Mouse (Mus musculus): ENCODE data around the gene Cul7. TPM values are rescaled to one million over a fixed set of nuclear protein-coding genes. Genes with fewer than 3 reads are reported as not detected.

The Cul7 gene
- total RNA-seq, 1 experiment from 2014 or later: 27.0 TPM

DNA sequence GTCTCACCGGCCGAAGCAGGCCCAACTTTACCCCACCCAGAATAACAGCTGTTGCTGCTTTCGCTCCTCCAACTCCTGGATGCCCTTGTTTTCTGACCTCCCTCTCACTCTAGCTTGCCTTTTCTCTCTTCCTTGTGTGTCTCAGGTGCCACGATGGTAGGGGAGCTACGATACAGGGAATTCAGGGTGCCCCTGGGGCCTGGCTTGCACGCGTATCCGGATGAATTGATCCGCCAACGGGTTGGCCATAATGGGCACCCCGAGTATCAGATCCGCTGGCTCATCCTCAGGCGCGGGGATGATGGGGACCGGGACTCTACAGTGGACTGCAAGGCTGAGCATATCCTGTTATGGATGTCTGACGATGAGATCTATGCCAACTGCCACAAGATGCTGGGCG is 1.2 kb downstream of the Cul7 start:
- ATAC-seq (replicated peaks in 1 of 2; ENCODE audit: insufficient read depth in 1 of 2, low FRiP score in 2 of 2, low TSS enrichment in 1 of 2, low read depth in 1 of 2, poor library complexity in 2 of 2, severe bottlenecking in 2 of 2): no peak

DNA sequence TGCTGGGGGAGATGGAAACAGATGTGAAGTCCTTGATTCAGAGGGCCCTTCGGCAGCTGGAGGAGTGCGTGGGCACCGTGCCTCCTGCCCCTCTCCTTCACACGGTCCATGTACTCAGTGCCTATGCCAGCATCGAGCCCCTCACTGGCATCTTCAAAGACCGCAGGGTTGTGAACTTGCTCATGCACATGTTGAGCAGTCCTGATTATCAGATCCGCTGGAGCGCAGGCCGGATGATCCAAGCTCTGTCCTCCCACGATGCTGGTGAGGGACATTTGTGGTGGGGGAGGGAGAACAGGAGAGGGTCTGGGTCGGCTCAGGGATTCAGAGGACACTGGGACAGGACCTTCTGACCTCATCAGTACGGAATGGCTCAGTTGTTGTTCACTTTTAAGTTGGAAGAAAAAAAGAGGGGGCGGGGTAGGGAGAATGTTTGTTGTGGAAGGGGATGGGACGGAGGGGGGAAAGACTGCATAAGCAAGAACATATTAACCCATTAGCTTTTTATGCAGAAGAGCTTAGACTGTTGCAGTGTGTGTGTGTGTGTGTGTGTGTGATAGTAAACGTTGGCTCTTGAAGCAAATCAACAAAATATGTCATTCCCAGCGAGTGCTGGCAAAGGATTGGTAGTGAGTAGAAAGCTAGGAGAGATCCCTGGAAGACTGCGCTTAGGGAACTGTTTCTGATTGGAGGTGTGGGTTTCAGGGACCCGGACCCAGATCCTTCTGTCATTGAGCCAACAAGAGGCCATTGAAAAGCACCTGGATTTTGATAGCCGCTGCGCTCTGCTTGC is 1.8 kb downstream of the Cul7 start:
- ATAC-seq (replicated peaks in 1 of 2; ENCODE audit: insufficient read depth in 1 of 2, low FRiP score in 2 of 2, low TSS enrichment in 1 of 2, low read depth in 1 of 2, poor library complexity in 2 of 2, severe bottlenecking in 2 of 2): no peak

DNA sequence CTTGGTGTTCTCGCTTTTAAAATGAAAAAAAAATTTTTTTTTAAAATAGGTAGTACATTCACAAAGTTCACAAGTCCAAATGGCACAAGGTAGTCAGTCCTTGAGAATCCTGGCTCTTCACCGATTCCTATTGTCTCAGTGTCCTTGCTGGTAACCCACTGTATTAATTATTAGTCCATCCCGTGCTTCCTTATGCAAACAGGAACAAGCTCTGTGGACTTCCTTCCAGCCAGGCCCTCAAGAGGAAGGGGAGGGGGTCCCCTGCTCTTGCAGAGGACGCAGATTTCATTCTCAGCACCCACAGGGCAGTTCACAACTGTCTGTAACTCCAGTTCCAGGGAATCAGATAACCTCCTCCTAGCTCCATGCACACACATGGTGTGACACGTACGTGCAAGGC is 5.9 kb downstream of the Cul7 start:
- ATAC-seq (replicated peaks in 1 of 2; ENCODE audit: insufficient read depth in 1 of 2, low FRiP score in 2 of 2, low TSS enrichment in 1 of 2, low read depth in 1 of 2, poor library complexity in 2 of 2, severe bottlenecking in 2 of 2): no peak

DNA sequence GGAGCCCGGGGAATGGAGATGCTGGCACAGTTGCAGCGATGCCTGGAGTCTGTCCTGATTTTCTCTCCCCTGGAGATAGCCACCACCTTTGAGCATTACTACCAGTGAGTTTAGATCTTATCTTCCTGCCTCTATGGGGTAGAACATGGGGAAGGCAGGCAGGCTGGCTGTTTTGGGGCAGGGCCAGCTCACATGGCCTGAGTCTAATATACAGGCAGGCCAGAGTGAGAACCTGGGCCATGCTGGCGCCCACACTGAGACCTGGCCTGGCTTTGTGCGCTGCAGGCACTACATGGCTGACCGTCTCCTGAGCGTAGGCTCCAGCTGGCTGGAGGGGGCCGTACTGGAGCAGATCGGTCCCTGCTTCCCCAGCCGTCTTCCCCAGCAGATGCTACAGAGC is 11.2 kb downstream of the Cul7 start:
- ATAC-seq (replicated peaks in 1 of 2; ENCODE audit: insufficient read depth in 1 of 2, low FRiP score in 2 of 2, low TSS enrichment in 1 of 2, low read depth in 1 of 2, poor library complexity in 2 of 2, severe bottlenecking in 2 of 2): no peak

DNA sequence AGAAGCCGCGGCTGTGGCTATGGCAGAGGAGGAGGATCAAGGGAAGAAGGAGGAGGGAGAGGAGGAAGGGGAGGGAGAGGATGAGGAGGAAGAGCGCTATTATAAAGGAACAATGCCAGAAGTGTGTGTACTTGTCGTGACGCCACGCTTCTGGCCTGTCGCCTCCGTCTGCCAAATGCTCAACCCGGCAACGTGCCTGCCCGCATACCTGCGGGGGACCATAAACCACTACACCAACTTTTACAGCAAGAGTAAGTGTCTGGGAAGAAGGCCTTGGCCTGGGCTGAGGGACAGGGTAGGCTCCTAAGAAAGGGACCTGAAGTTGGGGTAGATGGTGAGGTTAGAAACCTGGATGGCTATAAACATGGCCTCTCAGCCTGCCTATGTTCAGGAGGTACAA is 11.8 kb downstream of the Cul7 start:
- ATAC-seq (replicated peaks in 1 of 2; ENCODE audit: insufficient read depth in 1 of 2, low FRiP score in 2 of 2, low TSS enrichment in 1 of 2, low read depth in 1 of 2, poor library complexity in 2 of 2, severe bottlenecking in 2 of 2): no peak

DNA sequence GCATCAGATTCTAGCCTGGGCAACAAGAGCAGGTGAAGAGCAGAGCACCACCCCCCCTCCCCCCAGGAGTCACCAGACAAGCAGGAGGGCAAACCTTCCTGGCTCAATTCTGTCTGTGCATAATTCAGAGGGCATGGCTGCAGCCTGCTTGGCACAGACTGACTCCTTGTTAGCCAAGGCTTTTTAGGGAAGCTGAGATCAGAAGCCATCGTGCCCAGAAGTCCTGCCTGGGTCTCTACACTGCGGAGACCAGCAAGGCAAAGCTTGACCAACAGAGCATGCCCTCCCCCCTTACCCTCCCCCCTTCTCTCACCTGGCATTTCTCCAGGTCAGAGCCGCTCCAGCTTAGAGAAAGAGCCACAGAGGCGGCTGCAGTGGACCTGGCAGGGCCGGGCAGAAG is 12.6 kb downstream of the Cul7 start:
- no peak for ATAC-seq (replicated peaks in 1 of 2; ENCODE audit: insufficient read depth in 1 of 2, low FRiP score in 2 of 2, low TSS enrichment in 1 of 2, low read depth in 1 of 2, poor library complexity in 2 of 2, severe bottlenecking in 2 of 2)

DNA sequence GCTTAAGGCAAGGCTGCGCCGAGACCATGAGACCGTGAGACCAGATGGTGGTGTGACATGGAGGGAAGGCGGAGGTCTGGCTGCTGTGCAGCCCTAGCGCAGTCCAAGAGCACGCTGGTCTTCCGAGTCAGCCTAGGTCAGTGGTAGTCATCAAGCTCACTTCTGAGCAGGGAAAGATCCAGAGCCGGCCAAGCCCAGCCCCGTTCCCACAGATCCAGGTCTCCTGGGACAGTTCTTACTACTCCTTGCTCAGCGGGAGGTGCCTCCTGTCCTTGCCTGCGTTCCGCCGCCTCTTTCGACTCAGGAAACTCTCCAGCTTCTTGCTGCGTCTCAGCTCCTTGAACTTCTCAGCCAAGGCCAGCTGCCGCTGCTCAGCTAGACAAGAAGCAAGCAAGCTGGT is 17.6 kb downstream of the Cul7 start:
- ATAC-seq (replicated peaks in 1 of 2; ENCODE audit: insufficient read depth in 1 of 2, low FRiP score in 2 of 2, low TSS enrichment in 1 of 2, low read depth in 1 of 2, poor library complexity in 2 of 2, severe bottlenecking in 2 of 2): no peak

DNA sequence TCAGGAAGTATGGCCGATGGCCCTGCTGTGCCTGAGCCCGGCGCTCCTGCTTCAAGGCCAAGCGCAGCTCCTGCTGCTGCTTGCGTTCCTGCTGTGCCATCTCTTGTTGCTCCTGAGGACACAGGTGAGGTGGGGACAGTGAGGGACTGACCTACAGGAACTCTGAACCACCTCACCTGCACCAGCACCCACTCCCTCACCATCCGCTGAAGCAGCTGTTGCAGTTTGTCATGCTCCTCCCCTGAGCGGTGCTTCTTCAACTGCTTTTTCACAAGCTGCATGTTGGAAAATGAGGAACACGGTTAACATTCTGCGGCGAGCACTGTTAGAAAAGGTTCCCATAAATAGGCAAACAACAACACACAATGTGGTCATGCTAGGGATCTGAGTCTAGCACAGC is 19.8 kb downstream of the Cul7 start:
- ATAC-seq (replicated peaks in 1 of 2; ENCODE audit: insufficient read depth in 1 of 2, low FRiP score in 2 of 2, low TSS enrichment in 1 of 2, low read depth in 1 of 2, poor library complexity in 2 of 2, severe bottlenecking in 2 of 2): no peak

DNA sequence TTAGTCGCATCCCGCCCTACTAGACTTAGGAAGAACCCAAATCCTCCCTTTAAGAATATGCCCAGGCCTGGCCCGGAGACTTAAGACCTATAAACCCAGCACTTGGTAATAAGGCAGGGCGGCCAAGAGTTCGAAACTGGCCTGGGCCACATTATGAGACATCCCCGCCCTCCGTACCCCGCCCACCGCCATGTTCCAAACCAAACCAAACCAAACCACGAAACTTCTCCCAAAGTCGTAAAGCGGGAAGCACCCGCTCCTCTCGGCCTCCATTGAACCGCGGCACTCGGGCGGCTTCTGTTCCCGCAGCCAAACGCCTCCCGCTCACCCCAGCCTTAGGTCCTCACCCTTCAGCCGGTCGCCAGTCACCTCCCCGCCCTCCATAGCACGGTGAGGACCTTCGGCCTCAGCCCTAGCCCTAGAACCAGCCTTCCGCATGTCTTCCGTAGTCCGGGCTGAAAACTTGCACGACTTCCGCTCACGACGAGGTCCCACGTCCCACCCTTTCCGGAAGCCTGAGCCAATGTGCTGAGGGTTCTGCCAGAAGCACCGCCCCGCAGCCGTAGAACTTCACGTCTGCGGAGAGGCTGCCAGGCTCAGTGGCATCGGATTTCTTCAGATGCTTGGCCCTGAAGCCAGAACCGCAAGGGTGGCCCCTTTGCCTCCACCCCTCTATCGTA is 23.9 kb downstream of the Cul7 start, which contains the start of gene Rrp36:
Gene Rrp36 (minus strand): TSS at position 503 of the 680 bp plus-strand sequence.
- ATAC-seq (replicated peaks in 1 of 2; ENCODE audit: insufficient read depth in 1 of 2, low FRiP score in 2 of 2, low TSS enrichment in 1 of 2, low read depth in 1 of 2, poor library complexity in 2 of 2, severe bottlenecking in 2 of 2): peak; percentile 99

DNA sequence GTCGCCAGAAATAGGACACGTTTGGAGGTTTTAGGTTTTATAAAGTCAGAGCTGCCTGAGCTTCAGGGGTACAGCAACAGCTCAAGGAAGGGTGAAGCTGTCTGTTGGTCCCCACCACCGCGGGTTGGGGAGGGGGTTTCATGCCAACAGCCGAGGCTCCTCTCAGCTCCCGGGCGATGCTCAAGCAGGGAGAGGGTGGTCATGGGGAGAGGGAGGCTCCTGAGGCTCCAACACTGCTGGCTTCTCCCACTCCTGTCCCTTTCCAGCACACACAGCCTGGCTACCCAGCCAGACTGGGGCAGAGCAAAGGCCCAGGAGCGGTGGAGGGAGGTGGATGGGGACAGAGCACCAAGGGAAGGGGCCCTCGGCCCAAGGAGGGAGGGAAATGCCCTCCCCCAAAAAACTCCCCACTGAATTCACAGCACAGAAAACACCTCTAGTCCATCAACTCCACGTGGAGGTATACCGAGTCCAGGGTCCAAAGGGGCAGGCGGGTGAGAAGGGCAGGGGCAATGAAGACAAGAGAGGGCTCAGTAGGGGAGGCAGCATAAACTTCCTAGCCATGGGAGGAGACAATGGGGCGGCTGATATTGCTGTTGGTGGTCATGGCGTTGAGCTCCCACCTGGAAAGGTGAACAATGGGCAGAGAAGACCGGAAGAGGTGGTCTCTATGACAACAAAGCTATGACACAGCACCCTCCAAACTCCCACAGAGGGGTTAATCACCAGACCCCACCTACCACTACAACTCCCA is 24.6 kb downstream of the Cul7 start:
- no peak for ATAC-seq (replicated peaks in 1 of 2; ENCODE audit: insufficient read depth in 1 of 2, low FRiP score in 2 of 2, low TSS enrichment in 1 of 2, low read depth in 1 of 2, poor library complexity in 2 of 2, severe bottlenecking in 2 of 2)

DNA sequence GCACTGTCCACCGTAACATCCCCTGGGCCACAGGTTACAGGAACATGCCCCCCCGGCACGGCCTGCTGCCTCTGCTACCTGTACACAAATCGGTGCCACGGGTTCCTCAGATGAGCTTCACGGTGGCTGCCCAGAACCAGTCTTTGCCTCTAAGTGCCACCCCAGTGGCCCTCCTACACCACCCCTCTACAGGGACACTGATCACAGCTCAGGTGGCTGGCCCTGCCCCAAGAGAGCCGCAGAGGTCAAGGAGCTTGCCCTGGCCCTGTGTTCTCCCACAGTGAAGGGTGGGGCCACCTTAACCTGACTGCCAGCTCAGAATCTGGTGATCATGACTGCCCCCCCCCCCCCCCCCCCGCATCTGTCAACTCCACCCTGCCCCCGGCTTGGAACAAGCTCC is 28.3 kb downstream of the Cul7 start, which contains the start of gene Mea1:
Gene Mea1 (plus strand): TSS at position 378 of the 400 bp plus-strand sequence.
- ATAC-seq (replicated peaks in 1 of 2; ENCODE audit: insufficient read depth in 1 of 2, low FRiP score in 2 of 2, low TSS enrichment in 1 of 2, low read depth in 1 of 2, poor library complexity in 2 of 2, severe bottlenecking in 2 of 2): no peak

DNA sequence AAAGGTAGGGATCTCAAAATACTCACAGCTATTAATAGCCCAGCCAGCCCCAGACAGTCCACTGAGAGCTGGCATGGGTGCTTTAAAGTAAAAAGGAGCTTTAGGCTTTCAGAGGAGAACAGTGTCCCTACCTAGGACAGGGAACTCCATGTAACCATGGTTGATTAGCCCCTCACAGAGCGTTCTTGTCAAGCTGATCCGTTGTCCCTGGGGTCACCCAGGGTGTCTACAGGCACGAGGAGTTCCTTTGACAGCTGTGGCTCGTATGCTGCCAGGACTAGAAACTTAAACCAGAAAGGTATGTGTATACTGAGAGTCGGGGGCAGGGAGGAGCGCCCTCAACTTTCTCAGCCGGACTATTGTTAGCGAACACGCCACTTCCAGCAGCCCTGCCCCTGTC is 28.8 kb downstream of the Cul7 start:
- no peak for ATAC-seq (replicated peaks in 1 of 2; ENCODE audit: insufficient read depth in 1 of 2, low FRiP score in 2 of 2, low TSS enrichment in 1 of 2, low read depth in 1 of 2, poor library complexity in 2 of 2, severe bottlenecking in 2 of 2)

DNA sequence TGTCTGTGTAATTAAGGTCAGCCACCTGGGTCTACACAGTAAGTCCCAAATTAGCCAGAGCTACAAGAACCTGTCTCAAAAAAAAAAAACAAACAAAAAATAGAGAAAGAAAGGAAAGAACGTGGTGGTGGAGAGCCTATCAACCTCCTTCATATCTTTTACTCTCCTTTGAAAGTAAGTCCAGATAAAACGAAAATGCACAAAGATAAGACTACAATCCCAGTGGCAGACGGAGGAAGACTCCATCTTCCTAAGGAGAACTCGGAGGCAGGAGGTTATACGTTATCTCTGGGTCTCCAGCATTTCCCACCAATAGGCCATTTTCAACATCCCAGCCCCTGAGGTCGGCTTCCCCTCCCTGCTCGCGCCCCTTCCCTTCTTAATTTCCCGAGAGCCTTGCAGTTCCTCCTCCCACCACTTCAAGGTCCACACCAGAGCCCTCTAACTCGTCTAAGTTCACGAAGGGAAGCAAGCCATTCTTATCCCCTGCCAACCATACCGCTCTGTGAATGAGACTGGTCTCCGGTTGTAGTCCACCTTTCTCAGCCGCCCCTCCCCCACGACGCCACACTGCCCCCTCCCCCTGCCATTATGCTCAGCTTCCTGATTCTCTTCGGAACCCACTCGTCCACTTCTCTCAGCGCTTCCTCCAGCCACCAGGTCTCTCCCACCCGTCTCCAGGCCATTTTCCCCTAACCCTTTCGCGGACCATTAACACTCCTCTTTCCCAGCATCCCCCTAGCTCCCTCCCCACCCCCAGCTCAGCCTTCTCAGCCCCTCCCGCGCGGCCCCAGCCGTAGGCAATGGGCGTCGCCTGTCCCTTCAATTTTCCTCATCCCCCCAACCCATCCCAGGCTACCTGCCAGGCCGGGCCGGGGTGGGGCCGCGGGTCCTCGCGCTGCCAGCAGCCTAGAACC is 30.0 kb downstream of the Cul7 start:
- peak in 1 of 2 experiments; percentile 41; a peak in 2 of 4 replicates for ATAC-seq (replicated peaks in 1 of 2; ENCODE audit: insufficient read depth in 1 of 2, low FRiP score in 2 of 2, low TSS enrichment in 1 of 2, low read depth in 1 of 2, poor library complexity in 2 of 2, severe bottlenecking in 2 of 2)

DNA sequence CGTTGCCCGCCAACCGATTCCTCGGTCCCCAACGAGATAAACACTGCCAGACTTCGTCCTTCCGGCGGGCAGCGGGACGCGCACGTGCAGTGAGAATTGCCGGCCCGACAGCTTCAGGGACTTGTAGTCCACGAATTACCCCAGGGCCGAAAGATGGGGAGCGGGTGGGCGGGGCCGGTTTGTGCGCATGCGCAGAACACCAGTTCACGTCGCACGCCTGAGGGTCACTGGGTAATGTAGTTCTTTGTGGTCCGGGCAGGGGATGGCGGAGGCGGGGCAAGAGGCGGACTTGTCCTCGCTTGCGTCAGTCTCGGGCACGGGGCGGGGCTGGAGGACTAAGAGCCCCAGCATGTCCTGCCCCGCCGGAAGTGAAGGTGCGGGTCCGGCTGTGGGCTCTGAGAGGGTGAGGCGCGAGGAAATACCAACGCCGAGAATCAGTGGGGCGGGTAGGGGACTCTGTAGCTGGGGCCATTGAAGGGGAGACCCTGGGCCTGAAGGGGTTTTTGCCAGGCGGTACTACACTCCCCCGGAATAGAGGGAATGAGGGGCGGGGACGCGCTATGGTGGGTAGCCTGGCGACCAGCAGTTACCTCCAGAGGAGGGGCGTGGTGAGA is 30.7 kb downstream of the Cul7 start, which contains the start of gene Klhdc3:
Gene Klhdc3 (minus strand): TSS at position 155 of the 614 bp plus-strand sequence.
- ATAC-seq (replicated peaks in 1 of 2; ENCODE audit: insufficient read depth in 1 of 2, low FRiP score in 2 of 2, low TSS enrichment in 1 of 2, low read depth in 1 of 2, poor library complexity in 2 of 2, severe bottlenecking in 2 of 2): peak; percentile 95 to 98

DNA sequence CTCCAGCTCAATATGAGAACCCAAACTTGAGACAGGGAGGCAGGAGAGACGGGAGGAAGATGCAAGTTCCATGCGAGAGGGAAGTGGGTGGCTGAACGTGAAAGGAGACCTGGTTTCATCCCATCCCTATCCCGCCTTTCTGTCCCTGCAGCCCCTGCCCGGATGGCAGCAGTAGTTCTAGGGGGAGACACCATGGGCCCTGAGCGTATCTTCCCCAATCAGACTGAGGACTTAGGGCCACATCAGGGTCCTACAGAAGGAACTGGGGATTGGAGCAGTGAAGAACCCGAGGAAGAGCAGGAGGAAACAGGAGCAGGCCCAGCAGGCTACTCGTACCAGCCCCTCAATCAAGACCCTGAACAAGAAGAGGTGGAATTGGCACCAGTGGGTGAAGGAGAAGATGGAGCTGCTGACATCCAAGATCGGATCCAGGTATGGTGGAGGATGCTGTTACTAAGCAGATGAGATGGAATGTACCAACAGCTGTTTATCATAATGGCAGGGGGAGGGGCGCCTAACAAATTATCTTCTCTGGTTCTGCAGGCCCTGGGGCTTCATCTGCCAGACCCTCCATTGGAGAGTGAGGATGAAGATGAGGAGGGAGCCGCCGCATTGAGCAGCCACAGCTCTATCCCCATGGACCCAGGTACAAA is 31.5 kb downstream of the Cul7 start:
- no peak for ATAC-seq (replicated peaks in 1 of 2; ENCODE audit: insufficient read depth in 1 of 2, low FRiP score in 2 of 2, low TSS enrichment in 1 of 2, low read depth in 1 of 2, poor library complexity in 2 of 2, severe bottlenecking in 2 of 2)

DNA sequence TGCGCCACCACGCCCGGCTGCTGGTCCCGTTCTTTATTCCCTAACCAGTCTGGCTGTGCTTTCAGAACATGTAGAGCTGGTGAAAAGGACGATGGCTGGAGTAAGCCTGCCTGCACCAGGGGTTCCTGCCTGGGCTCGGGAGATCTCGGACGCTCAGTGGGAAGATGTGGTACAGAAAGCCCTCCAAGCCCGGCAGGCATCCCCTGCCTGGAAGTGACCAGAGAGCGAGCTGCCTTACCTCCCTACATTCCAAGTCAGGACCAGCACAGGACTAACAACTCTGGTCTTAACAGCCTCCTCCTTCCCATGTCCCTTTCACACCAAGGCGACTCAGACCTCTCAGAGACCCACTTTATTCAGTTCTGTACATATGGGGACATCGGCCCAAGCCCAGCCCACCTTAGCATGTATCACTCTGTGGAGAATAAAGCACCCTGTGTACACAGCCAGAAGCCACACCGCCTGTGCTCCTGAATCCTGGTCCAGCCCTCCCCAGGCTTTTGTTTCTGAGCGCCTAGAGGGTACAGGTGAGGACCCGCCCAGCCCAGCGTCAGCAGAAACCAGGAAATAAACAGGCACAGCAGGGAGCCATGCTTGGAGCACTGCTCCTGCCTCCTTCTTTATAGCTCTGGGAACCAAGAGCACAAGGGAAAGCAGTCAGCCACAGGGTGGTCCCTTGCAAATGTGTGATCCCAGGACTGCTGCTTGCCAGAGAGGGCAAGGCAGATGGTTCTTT is 32.7 kb downstream of the Cul7 start:
- no peak for ATAC-seq (replicated peaks in 1 of 2; ENCODE audit: insufficient read depth in 1 of 2, low FRiP score in 2 of 2, low TSS enrichment in 1 of 2, low read depth in 1 of 2, poor library complexity in 2 of 2, severe bottlenecking in 2 of 2)

All from hematopoietic stem cell, adult 5-6 weeks (primary cell).